Mouse (Mus musculus): ENCODE measurements around the gene Ccdc57.

DNA sequence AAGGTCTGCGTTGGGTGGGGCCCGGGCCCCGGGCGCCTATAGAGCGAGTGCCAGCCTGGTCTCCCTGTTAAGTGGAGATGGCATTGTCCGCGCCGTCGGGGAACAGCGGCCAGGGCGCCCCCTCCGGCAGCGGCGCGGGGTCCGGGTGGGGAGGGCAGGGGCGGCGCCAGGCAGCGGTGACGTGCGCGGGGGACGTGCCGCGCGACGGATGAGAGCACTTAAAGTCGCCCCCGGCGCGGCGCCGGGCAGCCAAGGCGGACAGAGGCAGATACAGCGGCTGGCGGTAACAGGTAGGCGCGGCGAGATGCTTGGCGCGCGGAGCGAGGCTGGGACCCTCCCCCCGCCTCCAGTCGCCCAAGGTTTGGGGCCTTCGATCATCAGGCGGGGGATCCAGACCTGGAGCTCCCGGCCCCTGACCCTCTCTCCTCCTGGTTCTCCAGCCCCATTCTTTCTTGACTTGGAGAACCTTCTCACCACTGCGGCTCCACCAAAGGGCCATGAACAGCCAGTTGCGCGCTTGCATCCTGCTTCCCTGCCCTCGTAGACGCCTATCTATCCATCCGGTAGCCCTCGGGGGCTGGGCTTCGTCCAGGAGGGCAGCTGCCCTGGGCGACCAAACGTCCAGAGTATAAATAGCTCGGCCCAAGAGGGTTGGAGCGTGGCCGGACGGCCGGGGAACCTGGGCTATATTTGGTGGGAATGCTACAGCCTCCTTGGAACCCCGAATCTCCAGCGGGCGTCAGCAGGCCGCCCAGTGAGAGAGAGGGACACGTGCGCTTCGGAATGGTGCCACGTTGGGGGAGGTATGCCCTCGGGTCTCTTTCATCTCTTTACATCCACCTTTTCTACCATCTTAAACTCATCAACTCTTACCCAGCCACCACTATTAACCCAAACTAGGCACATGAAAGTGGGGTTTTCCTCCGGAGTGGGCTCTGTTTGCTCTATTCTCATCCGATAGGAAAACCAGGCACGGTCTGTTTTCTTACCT lies 16.5 kb upstream of the Ccdc57 start:
- TF ChIP-seq GATA1 (IDR thresholded peaks at IDR 0.05; ENCODE audit: borderline replicate concordance, low read length) (no peak), CTCF (IDR thresholded peaks at IDR 0.05; ENCODE audit: low read depth, low read length) (no peak)
